Comparison of ENCODE assay signal across 1 mouse cellular context in genomic region chr17:24848600-24849031, GRCm38 (mm10).
TF ChIP-seq lines count a peak whose summit lies in the region.

No protein-coding gene starts in this region.

TF ChIP-seq in MEL, 35 proteins besides CTCF, POLR2A, EP300 and RAD21 (continued from another document):
- TF ChIP-seq SIN3A (IDR thresholded peaks at IDR 0.05; ENCODE audit: low read length) (no peak; the same call in none of the 2 replicates), CHD1 (IDR thresholded peaks at IDR 0.05; ENCODE audit: low read depth, low read length) (no peak), ZC3H11A (IDR thresholded peaks at IDR 0.05; ENCODE audit: low read depth, low read length) (no peak), TBP (IDR thresholded peaks at IDR 0.05; ENCODE audit: low read depth, low read length) (no peak), RCOR1 (IDR thresholded peaks at IDR 0.05; ENCODE audit: low read depth, low read length) (no peak), NELFE (IDR thresholded peaks at IDR 0.05; ENCODE audit: low read depth, low read length) (no peak), ETS1 (IDR thresholded peaks at IDR 0.05; ENCODE audit: low read depth, low read length) (no peak), TCF12 (IDR thresholded peaks at IDR 0.05; ENCODE audit: low read depth, low read length) (no peak), TAL1 (IDR thresholded peaks at IDR 0.05; ENCODE audit: low read length) (no peak), USF2 (IDR thresholded peaks at IDR 0.05; ENCODE audit: borderline replicate concordance in 1 of 2, insufficient read depth in 1 of 2, low read depth in 1 of 2, low read length in 2 of 2) (no peak), NRF1 (IDR thresholded peaks at IDR 0.05; ENCODE audit: insufficient read depth, low read depth, low read length, poor library complexity, severe bottlenecking) (no peak)
